Mouse (Mus musculus) hindbrain, embryonic 11.5 days (tissue): ENCODE results near the gene Cdca3. TPM values are rescaled to one million over a fixed set of nuclear protein-coding genes. Genes with fewer than 3 reads are reported as not detected.

ENCODE experiments used
- ATAC-seq: fragments of 200-750 bp; cut with Nextera tagmentation; 2 replicates; pipeline ENCODE4 v1.8.0; 2017; ENCODE audit warnings: mild to moderate bottlenecking, moderate TSS enrichment, moderate library complexity; ENCODE audit not compliant: low FRiP score
- DNase-seq: peaks from one replicate; pipeline ENCODE4 v3.0.0-alpha.2; 2015; ENCODE audit warnings: low spot score
- H3K27ac ChIP-seq: fragments of 300-500 bp; sonication (generic); 2 replicates; pipeline ENCODE4 v1.5.1; 2014; ENCODE audit warnings: mild to moderate bottlenecking, low read depth, low read length
- H3K27me3 ChIP-seq: fragments of 300-500 bp; sonication (generic); 2 replicates; pipeline ENCODE4 v1.6.1; 2014; ENCODE audit warnings: mild to moderate bottlenecking, low read length, moderate library complexity, mixed read lengths; ENCODE audit not compliant: control insufficient read depth, insufficient read depth
- H3K36me3 ChIP-seq: fragments of 300-500 bp; sonication (generic); 2 replicates; pipeline ENCODE4 v1.6.1; 2014; ENCODE audit warnings: mild to moderate bottlenecking, low read length, moderate library complexity, mixed read lengths; ENCODE audit not compliant: control insufficient read depth, insufficient read depth
- H3K4me1 ChIP-seq: fragments of 300-500 bp; sonication (generic); replicated peaks from 2 replicates; pipeline ENCODE4 v1.6.1; 2014; ENCODE audit warnings: low read length, mixed read lengths; ENCODE audit not compliant: control insufficient read depth, insufficient read depth
- H3K4me2 ChIP-seq: fragments of 300-500 bp; sonication (generic); replicated peaks from 2 replicates; pipeline ENCODE4 v1.6.1; 2014; ENCODE audit warnings: mild to moderate bottlenecking, low read depth, low read length
- H3K4me3 ChIP-seq: fragments of 300-500 bp; sonication (generic); 2 replicates; pipeline ENCODE4 v1.5.1; 2014; ENCODE audit warnings: low read depth, low read length
- H3K9ac ChIP-seq: fragments of 300-500 bp; sonication (generic); 2 replicates; pipeline ENCODE4 v1.6.1; 2014; ENCODE audit warnings: low read depth, low read length
- H3K9me3 ChIP-seq: fragments of 300-500 bp; sonication (generic); 2 replicates; pipeline ENCODE4 v1.6.1; 2016; ENCODE audit warnings: low read length; ENCODE audit not compliant: control insufficient read depth
- WGBS: fragments of 180-500 bp; shearing (Covaris S2); extraction: QIAGEN DNeasy Blood & Tissue Kit; methylation state at CpG from one replicate; pipeline ENCODE4 v1.1.7; 2014; 5-methylcytosine and 5-hydroxymethylcytosine counted together
- polyA plus RNA-seq: library from polyadenylated mRNA; unstranded; fragments of >200 nt; fragmentation: Nextera tagmentation; extraction: Ambion mirVana; gene quantifications from 2 replicates; pipeline ENCODE4 v1.2.1, GENCODE M21; 2014

Gene Cdca3
- 185 and 193 TPM in 2 replicates for polyA plus RNA-seq

DNA sequence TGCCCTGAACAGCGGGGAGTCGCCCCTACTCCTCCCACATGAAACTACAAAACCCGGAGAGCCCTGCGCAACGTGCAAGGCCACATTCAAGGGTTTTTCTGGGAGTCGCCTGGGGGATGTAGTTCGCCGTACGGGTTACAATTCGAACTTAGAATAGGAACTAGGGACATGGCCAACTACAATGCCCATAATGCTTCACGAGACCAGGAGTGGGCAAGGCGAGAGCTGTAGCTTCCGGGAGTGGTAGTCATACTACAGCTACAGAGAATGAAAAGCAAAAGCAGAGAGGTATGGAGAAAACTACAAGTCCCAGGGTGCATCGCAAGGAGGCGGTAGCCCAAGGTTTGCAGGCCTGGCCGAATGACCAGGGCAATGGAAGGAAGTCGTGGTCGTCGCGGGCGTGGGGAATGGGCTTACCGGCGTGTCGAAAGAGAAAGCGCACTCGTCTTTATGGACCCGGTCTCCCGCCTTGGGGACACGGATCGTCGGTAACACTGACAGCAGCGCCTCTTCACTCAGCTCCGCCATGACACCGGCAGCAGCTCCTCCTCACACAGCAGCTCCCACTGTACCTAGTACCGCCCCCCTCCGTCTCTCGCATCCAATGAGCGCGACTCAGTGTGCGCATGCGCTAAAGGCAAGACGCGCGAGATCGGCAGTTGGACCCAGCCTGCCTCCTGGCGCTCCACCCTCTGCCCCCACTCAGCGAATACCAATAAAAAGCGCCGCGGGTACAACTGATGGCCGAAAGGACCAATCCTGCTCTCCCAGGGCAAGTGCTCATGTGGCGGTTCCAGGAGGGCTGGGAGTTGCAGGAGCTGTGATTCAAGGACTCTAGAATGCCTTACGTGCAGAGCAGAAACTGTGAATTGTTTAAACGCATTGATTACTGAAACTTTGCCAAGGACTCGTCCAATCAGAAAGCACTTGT, at the start of gene Cdca3, which contains the start of gene Usp5:
Cdca3 (plus strand) TSS at position 680 of the 931 bp plus-strand sequence.
Usp5 (minus strand) TSS at position 617 of the 931 bp plus-strand sequence.
- peak; percentile 96 for ATAC-seq
- H3K9ac ChIP-seq = peak within 1 kb of the TSS; percentile 78
- H3K27me3 ChIP-seq = no peaks in the 10 kb centered on the region
- under 1% methylated on average over 55 of the region's 55 CpGs for WGBS
- DNase-seq = peak; percentile 99
- H3K27ac ChIP-seq = peak within 1 kb of the TSS; percentile 77; the same call in 1 of the 2 replicates
- H3K9me3 ChIP-seq = no peaks in the 10 kb centered on the region
- peak within 1 kb of the TSS; percentile 68 for H3K4me3 ChIP-seq
- H3K4me2 ChIP-seq = peak within 1 kb of the TSS; percentile 85
- peaks cover 8% of the 10 kb centered on the region for H3K4me1 ChIP-seq
- H3K36me3 ChIP-seq = peaks cover 8% of the 10 kb centered on the region; the same call in 1 of the 2 replicates

DNA sequence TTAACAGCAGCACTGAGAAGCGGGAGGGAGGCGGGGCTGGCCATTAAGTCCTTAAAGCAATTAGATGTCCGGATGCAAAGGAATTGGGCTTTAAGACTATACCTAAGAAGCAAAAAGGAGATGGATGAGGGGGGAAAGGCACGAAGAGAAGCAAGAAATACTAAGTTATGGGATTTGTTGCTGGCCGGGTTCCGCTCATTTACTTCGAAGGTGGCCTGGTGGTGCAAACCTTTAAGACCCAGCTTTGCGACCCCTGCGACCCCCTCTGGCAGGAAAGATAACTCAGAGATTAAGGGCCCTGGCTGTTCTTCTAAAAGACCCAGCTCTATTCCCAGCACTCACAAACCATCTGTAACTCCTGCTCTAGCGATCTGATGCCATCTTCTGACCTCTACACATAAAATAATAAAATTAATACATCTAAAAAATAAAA, 49.3 kb upstream of the Cdca3 start:
- no peaks in the 10 kb centered on the region; the same call in 1 of the 2 replicates for H3K4me1 ChIP-seq
- no peak for DNase-seq
- peak; percentile 36; the same call in 1 of the 2 replicates for ATAC-seq
- H3K9me3 ChIP-seq = no peaks in the 10 kb centered on the region
- no peak overlapping the region for H3K9ac ChIP-seq
- H3K27ac ChIP-seq = no peak overlapping the region
- 3% methylated on average over 10 of the region's 10 CpGs for WGBS
- no peaks in the 10 kb centered on the region; the same call in 1 of the 2 replicates for H3K27me3 ChIP-seq
- H3K4me2 ChIP-seq = peak overlapping the region; percentile 49
- no peaks in the 10 kb centered on the region for H3K36me3 ChIP-seq
- H3K4me3 ChIP-seq = peak overlapping the region; percentile 23

DNA sequence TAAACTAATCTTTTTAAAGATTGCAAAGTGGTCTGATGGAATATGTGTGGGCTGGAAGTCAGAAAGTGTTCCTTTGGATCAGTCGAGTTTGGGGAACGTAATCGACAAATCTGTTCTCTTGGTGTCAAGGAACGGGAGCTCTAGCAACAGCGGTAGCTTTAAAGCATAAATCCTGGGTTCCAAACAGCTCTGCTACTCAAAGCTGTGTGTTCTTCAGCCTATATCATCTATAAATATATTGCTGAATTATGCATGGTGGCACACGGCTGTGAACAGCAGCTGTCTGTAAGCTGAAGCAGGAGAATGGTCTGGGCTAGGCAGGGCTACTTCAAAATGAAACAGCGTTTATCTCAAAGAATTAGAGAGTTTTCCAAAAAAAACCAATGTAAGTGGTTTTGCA, 48.4 kb upstream of the Cdca3 start:
- H3K9ac ChIP-seq = no peak overlapping the region
- no peak overlapping the region for H3K4me3 ChIP-seq
- H3K4me1 ChIP-seq = no peaks in the 10 kb centered on the region; the same call in 1 of the 2 replicates
- no peak overlapping the region for H3K4me2 ChIP-seq
- H3K27me3 ChIP-seq = no peaks in the 10 kb centered on the region; the same call in 1 of the 2 replicates
- no peak overlapping the region for H3K27ac ChIP-seq
- no peaks in the 10 kb centered on the region for H3K9me3 ChIP-seq
- no peak for ATAC-seq
- H3K36me3 ChIP-seq = no peaks in the 10 kb centered on the region
- WGBS = 92% methylated on average over 7 of the region's 7 CpGs
- DNase-seq = no peak

DNA sequence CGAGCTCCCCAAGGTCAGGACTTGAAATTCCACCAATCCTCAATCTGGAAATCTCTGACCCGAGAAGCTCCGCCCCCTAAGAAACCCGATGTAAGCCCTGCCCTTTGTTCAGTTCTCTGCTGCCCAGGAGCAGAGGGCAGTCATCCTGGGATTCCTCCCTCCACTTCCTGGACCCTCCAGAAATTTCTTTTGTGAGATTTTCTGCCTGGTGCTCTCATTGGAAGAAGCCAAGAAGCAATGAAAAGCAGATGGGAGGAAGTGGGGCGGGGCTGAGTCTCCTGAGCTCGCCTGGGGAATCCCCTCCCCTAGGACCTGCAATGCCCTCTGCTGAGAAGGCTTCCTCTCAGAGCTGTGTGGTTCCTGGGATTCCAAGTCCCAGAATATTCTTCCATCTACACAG, 46.9 kb upstream of the Cdca3 start:
- no peak overlapping the region; the same call in 1 of the 2 replicates for H3K4me3 ChIP-seq
- no peaks in the 10 kb centered on the region for H3K9me3 ChIP-seq
- H3K36me3 ChIP-seq = no peaks in the 10 kb centered on the region
- no peaks in the 10 kb centered on the region; the same call in 1 of the 2 replicates for H3K4me1 ChIP-seq
- no peaks in the 10 kb centered on the region; the same call in 1 of the 2 replicates for H3K27me3 ChIP-seq
- DNase-seq = peak; percentile 33
- no peak overlapping the region for H3K4me2 ChIP-seq
- no peak overlapping the region for H3K27ac ChIP-seq
- no peak overlapping the region for H3K9ac ChIP-seq
- ATAC-seq = no peak
- WGBS = 21% methylated on average over 6 of the region's 6 CpGs

DNA sequence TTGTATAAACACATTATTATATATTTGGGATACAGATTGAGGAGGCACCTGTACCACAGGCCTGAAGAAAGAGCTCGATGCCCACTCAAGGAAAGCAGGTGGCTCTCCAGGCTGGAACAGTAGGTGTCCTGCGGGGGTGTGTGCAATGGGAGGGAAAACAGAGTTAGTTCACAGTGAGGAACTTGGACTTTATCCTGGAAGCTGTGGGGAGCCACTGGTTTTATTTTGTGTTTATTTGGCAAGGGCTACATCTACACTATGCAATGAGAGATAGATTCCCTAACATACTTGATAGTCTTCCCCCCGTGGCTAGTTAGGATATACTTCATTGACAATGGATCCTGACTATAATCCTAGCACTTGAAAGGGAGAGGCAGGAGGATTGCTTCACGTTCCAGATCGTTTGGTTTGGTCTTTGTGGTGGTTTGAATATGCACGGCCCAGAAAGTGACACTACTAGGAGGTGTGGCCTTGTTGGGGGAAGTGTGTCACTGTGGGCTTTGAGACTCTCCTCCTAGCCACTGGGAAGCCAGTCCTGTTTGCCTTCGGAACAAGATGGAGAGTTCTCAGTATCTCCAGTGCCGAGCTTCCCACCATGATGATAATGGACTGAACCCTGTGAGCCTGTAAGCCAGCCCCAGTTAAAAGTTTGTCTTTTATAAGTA, 42.5 kb upstream of the Cdca3 start:
- no peak for ATAC-seq
- 63% methylated on average over 8 of the region's 8 CpGs for WGBS

DNA sequence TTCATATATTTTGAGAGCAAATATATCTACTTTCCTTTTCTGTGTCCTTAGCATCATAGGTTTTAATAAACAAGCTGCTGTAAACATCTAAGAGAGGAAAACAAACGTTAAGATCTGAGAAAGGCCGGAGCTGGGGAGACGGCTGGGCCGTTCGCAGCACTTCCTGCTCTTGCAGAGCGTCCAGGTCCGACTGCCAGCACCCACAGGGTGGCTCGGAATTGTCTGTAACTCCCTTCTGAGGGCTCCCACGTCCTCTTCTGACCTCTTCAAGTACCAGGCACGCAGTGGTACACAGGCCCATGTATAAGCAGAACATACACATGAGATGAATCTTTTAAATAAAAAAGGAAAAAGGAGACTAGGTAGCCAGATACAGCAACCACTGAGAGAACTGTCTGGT, 41.6 kb upstream of the Cdca3 start:
- no peak overlapping the region for H3K27ac ChIP-seq
- H3K4me3 ChIP-seq = no peak overlapping the region
- H3K4me2 ChIP-seq = no peak overlapping the region
- H3K9ac ChIP-seq = no peak overlapping the region
- no peaks in the 10 kb centered on the region for H3K9me3 ChIP-seq
- no peaks in the 10 kb centered on the region; the same call in 1 of the 2 replicates for H3K4me1 ChIP-seq
- 78% methylated on average over 10 of the region's 10 CpGs for WGBS
- H3K36me3 ChIP-seq = no peaks in the 10 kb centered on the region
- ATAC-seq (no peak), DNase-seq (no peak)
- no peaks in the 10 kb centered on the region for H3K27me3 ChIP-seq

More for the DNA sequence above, 42.5 kb upstream of the Cdca3 start:
- Histone ChIP-seq H3K4me2 (no peak overlapping the region), H3K27me3 (no peaks in the 10 kb centered on the region), H3K4me1 (no peaks in the 10 kb centered on the region; the same call in 1 of the 2 replicates), H3K9me3 (no peaks in the 10 kb centered on the region), H3K9ac (no peak overlapping the region), H3K27ac (no peak overlapping the region), H3K4me3 (no peak overlapping the region), H3K36me3 (no peaks in the 10 kb centered on the region)
- DNase-seq = no peak

DNA sequence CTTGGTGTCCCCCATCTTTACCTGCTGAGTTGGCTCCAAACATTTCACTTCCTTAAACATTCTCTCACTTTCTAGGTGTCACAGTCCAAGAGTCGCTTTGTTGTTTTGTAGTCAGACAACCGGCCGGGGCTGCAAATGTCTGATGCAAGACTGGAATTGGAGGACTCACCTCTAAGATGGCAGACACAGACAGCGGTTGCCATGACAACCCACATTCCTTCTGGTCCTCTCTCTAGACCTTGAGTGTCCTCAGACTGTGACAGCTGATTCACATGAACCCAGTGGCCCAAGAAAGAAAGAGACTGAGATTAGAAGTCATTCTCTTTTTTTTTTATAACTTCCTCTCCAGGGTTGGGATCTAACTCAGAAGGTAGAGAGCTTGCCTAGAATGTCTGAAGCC, 39.8 kb upstream of the Cdca3 start:
- Histone ChIP-seq H3K4me1 (no peaks in the 10 kb centered on the region), H3K9me3 (no peaks in the 10 kb centered on the region), H3K9ac (no peak overlapping the region), H3K27me3 (no peaks in the 10 kb centered on the region), H3K4me3 (no peak overlapping the region), H3K4me2 (no peak overlapping the region), H3K36me3 (no peaks in the 10 kb centered on the region), H3K27ac (no peak overlapping the region)
- DNase-seq = no peak
- ATAC-seq = no peak
- 83% methylated on average over 4 of the region's 4 CpGs for WGBS

DNA sequence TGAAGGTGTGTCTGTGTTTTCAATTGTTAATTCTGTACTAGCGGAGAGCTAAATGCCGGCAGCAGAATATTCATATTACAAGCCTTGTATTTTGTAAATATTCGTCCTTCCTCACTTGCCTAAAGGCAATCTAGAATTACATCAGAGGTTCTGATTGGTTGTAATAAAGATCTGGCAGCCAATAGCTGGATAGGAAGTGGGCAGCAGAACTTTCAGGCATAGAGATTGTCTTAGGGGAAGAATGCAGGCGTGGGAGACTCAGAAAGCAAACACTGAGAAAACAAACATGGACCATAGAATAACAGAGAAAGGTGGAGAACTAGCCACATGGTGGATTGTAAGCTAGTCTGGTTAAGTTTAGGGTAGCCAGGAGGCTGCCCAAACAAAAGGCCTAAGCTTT, 39.2 kb upstream of the Cdca3 start:
- Histone ChIP-seq H3K4me2 (no peak overlapping the region), H3K27ac (no peak overlapping the region), H3K36me3 (no peaks in the 10 kb centered on the region), H3K4me3 (no peak overlapping the region), H3K9me3 (no peaks in the 10 kb centered on the region), H3K27me3 (no peaks in the 10 kb centered on the region), H3K4me1 (no peaks in the 10 kb centered on the region), H3K9ac (no peak overlapping the region)
- DNase-seq = no peak
- WGBS = 73% methylated on average over 4 of the region's 4 CpGs
- ATAC-seq = no peak
